ENCODE assay signal across 9 mouse cellular contexts in genomic region chr12:99756914-99757687, GRCm38 (mm10).
DNase-seq lines count a peak whose midpoint lies in the region; ATAC-seq lines count a peak whose summit lies in the region.
"Had no signal": no experiment of that assay in that cellular context is flagged by ENCODE, and none has a peak within 500 bp of the region (broad histone marks: within the 10 kb centered on the region; RNA-seq: fewer than 3 reads in every experiment).

No protein-coding gene starts in this region.

- WGBS in neural tube, embryonic 11.5 days = 68% methylated on average over 18 of the region's 18 CpGs
- 66% methylated on average over 18 of the region's 18 CpGs for WGBS in hindbrain, embryonic 11.5 days
- WGBS in midbrain, embryonic 11.5 days = 26% methylated on average over 18 of the region's 18 CpGs

- H3K4me3 ChIP-seq in neural tube, embryonic 11.5 days (ENCODE audit: low read depth, low read length) = no peak overlapping the region
- H3K4me3 ChIP-seq in hindbrain, embryonic 11.5 days (ENCODE audit: low read depth, low read length) = no peak overlapping the region
- H3K4me3 ChIP-seq in midbrain, embryonic 11.5 days (ENCODE audit: low read depth, low read length) = peak overlapping the region; percentile 15
- H3K4me3 ChIP-seq: limb, embryonic 12.5 days had no signal

- no peaks in the 10 kb centered on the region for H3K9me3 ChIP-seq in neural tube, embryonic 11.5 days (ENCODE audit: control insufficient read depth, low read length)
- no peaks in the 10 kb centered on the region for H3K9me3 ChIP-seq in hindbrain, embryonic 11.5 days (ENCODE audit: control insufficient read depth, low read length)
- H3K9me3 ChIP-seq in midbrain, embryonic 11.5 days (ENCODE audit: control insufficient read depth, low read length) = no peaks in the 10 kb centered on the region
- H3K9me3 ChIP-seq: limb, embryonic 12.5 days had no signal

- H3K27ac ChIP-seq in neural tube, embryonic 11.5 days (ENCODE audit: low read depth, low read length) = no peak overlapping the region
- H3K27ac ChIP-seq in hindbrain, embryonic 11.5 days (ENCODE audit: low read depth, low read length) = no peak overlapping the region
- peak overlapping the region; percentile 76 for H3K27ac ChIP-seq in midbrain, embryonic 11.5 days (ENCODE audit: low read depth, low read length)
- H3K27ac ChIP-seq: limb, embryonic 12.5 days had no signal

- no peaks in the 10 kb centered on the region for H3K36me3 ChIP-seq in neural tube, embryonic 11.5 days (ENCODE audit: control insufficient read depth, insufficient read depth, low read length)
- H3K36me3 ChIP-seq in hindbrain, embryonic 11.5 days (ENCODE audit: control insufficient read depth, insufficient read depth, low read length) = no peaks in the 10 kb centered on the region
- no peaks in the 10 kb centered on the region for H3K36me3 ChIP-seq in midbrain, embryonic 11.5 days (ENCODE audit: control insufficient read depth, insufficient read depth, low read length)
- H3K36me3 ChIP-seq: limb, embryonic 12.5 days had no signal

- H3K4me1 ChIP-seq in neural tube, embryonic 11.5 days (ENCODE audit: control insufficient read depth, insufficient read depth, low read length) = 0 out of 2 replicates have a peak, but pooled peaks cover 3% of the 10 kb centered on the region
- 0 out of 2 replicates have a peak, but pooled peaks cover 5% of the 10 kb centered on the region for H3K4me1 ChIP-seq in hindbrain, embryonic 11.5 days (replicated peaks; ENCODE audit: control insufficient read depth, insufficient read depth, low read length)
- H3K4me1 ChIP-seq in midbrain, embryonic 11.5 days (ENCODE audit: control insufficient read depth, insufficient read depth, low read length) = peaks cover 23% of the 10 kb centered on the region

- no peak overlapping the region for H3K4me2 ChIP-seq in neural tube, embryonic 11.5 days (ENCODE audit: low read depth)
- no peak overlapping the region for H3K4me2 ChIP-seq in hindbrain, embryonic 11.5 days (replicated peaks; ENCODE audit: low read depth, low read length)
- peak overlapping the region; percentile 44 for H3K4me2 ChIP-seq in midbrain, embryonic 11.5 days

- peak; percentile 15 for DNase-seq in neural tube, embryonic 11.5 days (ENCODE audit: low spot score)
- no peak for DNase-seq in neural tube, embryonic 10.5 days (ENCODE audit: extremely low spot score, low spot score)
- no peak for DNase-seq in hindbrain, embryonic 11.5 days (ENCODE audit: low spot score)
- DNase-seq in midbrain, embryonic 11.5 days (ENCODE audit: low spot score, missing footprints) = peak; percentile 93
- DNase-seq in liver = no peak
- DNase-seq in right cerebral cortex, postnatal 36 days (ENCODE audit: low spot score in 2 of 2) = no peak
- no peak for DNase-seq in spleen, postnatal 36 days (ENCODE audit: low spot score in 2 of 2)
- DNase-seq: adrenal gland, adult 2 months had no signal

- H3K27me3 ChIP-seq in neural tube, embryonic 11.5 days (ENCODE audit: control insufficient read depth, insufficient read depth, low read length) = no peaks in the 10 kb centered on the region
- no peaks in the 10 kb centered on the region for H3K27me3 ChIP-seq in hindbrain, embryonic 11.5 days (ENCODE audit: control insufficient read depth, insufficient read depth, low read length)
- peaks cover 4% of the 10 kb centered on the region; the same call in 1 of the 2 replicates for H3K27me3 ChIP-seq in midbrain, embryonic 11.5 days (ENCODE audit: control insufficient read depth, insufficient read depth, low read length)
- H3K27me3 ChIP-seq: limb, embryonic 12.5 days had no signal

- ATAC-seq in neural tube, embryonic 11.5 days (ENCODE audit: insufficient read depth, low FRiP score, low TSS enrichment) = no peak
- peak; percentile 54 for ATAC-seq in hindbrain, embryonic 11.5 days (ENCODE audit: low FRiP score)
- ATAC-seq in midbrain, embryonic 11.5 days (ENCODE audit: low FRiP score) = peak; percentile 72

- H3K9ac ChIP-seq in neural tube, embryonic 11.5 days (ENCODE audit: low read length) = no peak overlapping the region
- no peak overlapping the region for H3K9ac ChIP-seq in hindbrain, embryonic 11.5 days (ENCODE audit: low read depth, low read length)
- peak overlapping the region; percentile 14; the same call in 1 of the 2 replicates for H3K9ac ChIP-seq in midbrain, embryonic 11.5 days (ENCODE audit: low read length)
- H3K9ac ChIP-seq: limb, embryonic 12.5 days had no signal

Comparison
In these comparisons a context has a peak if more than half of its experiments do, and no peak if none do; other contexts are left out.
1. DNase-seq: peak in neural tube, embryonic 11.5 days (single experiment) and midbrain, embryonic 11.5 days (single experiment); none in neural tube, embryonic 10.5 days (single experiment), hindbrain, embryonic 11.5 days (single experiment), liver (single experiment), right cerebral cortex, postnatal 36 days (0 of 2) and spleen, postnatal 36 days (0 of 2).